Mouse (Mus musculus): ENCODE measurements around the gene Fmod.

GRCm38 (mm10) chr1:134026741-134027140 is 10.3 kb upstream of the Fmod start:
- no peak for TF ChIP-seq CTCF (IDR thresholded peaks at IDR 0.05)
- TF ChIP-seq POLR2A (IDR thresholded peaks at IDR 0.05; ENCODE audit: insufficient read depth, low read depth, low read length), result no peak

All from heart, adult 2 months (tissue).